Mouse (Mus musculus): ENCODE data around the gene Klk1b24. TPM values are rescaled to one million over a fixed set of nuclear protein-coding genes. Genes with fewer than 3 reads are reported as not detected.
"Not testable (repeated sequence)": the region's sequence is repeated elsewhere in the genome, so short reads cannot be mapped to it uniquely, and the experiment has no call there.

Gene Klk1b24
- not detected for total RNA-seq (2021)
- long read RNA-seq, experiment 1, result 0 reads
- long read RNA-seq, experiment 2, result 0 reads

DNA sequence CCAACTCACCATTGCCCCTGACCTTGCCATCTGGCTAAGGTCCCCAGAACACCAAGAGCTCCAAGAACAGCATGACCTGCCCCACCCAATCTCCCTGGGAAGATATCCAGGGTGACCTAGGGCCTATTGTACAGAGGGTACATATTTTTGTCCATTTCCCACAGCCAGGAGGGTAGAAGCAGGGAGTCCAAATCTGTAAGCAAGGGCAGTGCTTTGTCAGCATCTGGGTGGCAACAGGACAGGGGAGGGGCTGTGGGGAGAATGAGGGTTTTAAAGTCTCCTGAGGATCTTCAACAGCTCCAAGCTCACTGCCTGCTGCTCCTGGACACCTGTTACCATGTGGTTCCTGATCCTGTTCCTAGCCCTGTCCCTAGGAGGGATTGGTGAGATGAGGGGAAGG is at the start of gene Klk1b24:
Klk1b24 (plus strand) TSS at position 301 of the 400 bp plus-strand sequence.
- not testable (repeated sequence) for DNase-seq

GRCm38 (mm10) chr7:44179299-44180045 is 8.6 kb upstream of the Klk1b24 start:
- no peak for DNase-seq

DNA sequence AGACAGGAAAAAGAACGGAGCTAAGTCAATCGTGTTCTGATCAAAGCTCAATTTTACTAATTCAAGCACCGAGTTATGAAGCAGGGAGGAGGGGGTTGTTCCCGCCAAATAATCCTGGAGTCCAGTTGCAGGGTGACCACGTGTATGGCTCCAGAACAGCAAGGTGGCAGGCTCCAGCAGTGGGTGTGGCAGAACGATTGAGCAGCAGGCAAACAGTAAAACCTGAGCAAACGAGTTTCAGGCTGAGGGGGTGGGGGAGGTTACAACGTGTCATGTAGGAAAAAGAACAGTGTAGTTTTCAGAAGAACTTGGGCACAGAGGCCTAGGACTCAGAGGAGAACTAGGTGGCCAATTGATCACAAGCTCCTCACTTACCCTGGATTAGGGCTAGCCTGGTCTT is 1.5 kb upstream of the Klk1b24 start:
- DNase-seq, result not testable (repeated sequence)

DNA sequence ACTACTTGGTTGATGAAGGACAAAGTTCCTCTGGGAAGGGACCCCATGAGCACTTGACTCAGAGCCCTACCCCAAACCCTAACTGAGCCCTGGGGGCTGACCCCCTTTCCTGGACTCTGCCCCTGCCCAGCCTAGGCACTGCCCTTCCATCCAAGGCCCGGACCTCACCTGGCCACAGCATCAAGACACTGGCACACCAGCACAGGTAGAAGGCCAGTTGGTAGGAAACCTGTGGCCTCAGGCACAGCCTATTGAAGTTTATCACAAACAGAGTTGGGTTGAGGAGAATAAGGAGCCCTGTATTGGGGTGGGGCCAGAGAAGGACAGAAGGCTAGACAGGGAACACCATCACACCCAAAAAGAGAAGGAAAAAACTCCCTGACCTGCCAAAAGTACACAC is 5.4 kb downstream of the Klk1b24 start:
- DNase-seq, result not testable (repeated sequence)

- DNase-seq, result no peak
These were observed 9.9 kb downstream of the Klk1b24 start, which contains the start of gene Klk1b3 for GRCm38 (mm10) chr7:44197891-44198290. Gene Klk1b3 (plus strand): TSS chr7:44198191.

- not testable (repeated sequence) for DNase-seq
These were observed 19.1 kb downstream of the Klk1b24 start, which contains the start of gene Klk1b4 for GRCm38 (mm10) chr7:44207135-44207534. Gene Klk1b4 (plus strand): TSS chr7:44207435.

GRCm38 (mm10) chr7:44208307-44208706 is 20.3 kb downstream of the Klk1b24 start:
- DNase-seq, result no peak

GRCm38 (mm10) chr7:44215645-44216044 is 27.6 kb downstream of the Klk1b24 start, which contains the start of gene Klk1b5:
Gene Klk1b5 (plus strand): TSS chr7:44215945.
- DNase-seq, result no peak

GRCm38 (mm10) chr7:44221601-44222000 is 33.6 kb downstream of the Klk1b24 start:
- DNase-seq, result not testable (repeated sequence)

GRCm38 (mm10) chr7:44222335-44222734 is 34.3 kb downstream of the Klk1b24 start:
- not testable (repeated sequence) for DNase-seq

GRCm38 (mm10) chr7:44225076-44225475 is 37.0 kb downstream of the Klk1b24 start, which contains the start of gene Klk1:
Gene Klk1 (plus strand): TSS chr7:44225360.
- DNase-seq, result no peak

GRCm38 (mm10) chr7:44235909-44236308 is 47.9 kb downstream of the Klk1b24 start, which contains the start of gene Gm36864:
Gene Gm36864 (plus strand): TSS chr7:44236177.
- DNase-seq, result no peak

GRCm38 (mm10) chr7:44239913-44240312 is 51.9 kb downstream of the Klk1b24 start:
- no peak for DNase-seq

GRCm38 (mm10) chr7:44240712-44241111 is 52.7 kb downstream of the Klk1b24 start:
- DNase-seq, result no peak

DNA sequence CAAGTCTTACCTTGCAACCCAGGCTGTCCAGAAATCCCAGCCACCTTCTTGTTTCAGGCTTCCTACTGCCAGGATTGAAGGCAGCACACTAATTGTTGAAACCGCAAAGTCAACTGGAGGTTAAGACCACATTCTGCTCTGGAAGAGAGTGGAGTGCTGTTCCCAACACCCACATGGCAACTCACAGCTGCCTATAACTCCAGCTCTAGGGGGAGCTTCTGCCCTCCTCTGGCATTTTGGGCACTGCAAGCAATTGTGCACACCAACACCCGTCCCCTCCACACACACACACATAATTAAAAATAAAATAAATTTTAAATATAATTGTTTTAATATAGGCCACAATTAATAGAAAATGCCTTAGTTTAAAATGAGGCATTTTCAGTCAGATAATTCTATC is 53.1 kb downstream of the Klk1b24 start:
- no peak for DNase-seq

Other genes with a start within 250 kb of the Klk1b24 start
- gene Klk1b8, start 237.6 kb upstream of the Klk1b24 start, total RNA-seq (2021), result not detected
- gene Klk1b1, start 221.5 kb upstream of the Klk1b24 start, total RNA-seq (2021), result not detected
- not detected for gene Klk1b9, start 212.2 kb upstream of the Klk1b24 start, total RNA-seq (2021)
- not detected for gene Klk1b11, start 192.4 kb upstream of the Klk1b24 start, total RNA-seq (2021)
- not detected for gene Klk1b26, start 176.1 kb upstream of the Klk1b24 start, total RNA-seq (2021)
- not detected for gene Klk1b27, start 135.9 kb upstream of the Klk1b24 start, total RNA-seq (2021)
- gene Klk1b21, start 85.9 kb upstream of the Klk1b24 start, total RNA-seq (2021), result not detected
- gene Klk1b22, start 75.6 kb upstream of the Klk1b24 start, total RNA-seq (2021), result not detected
- gene Klk1b16, start 51.5 kb upstream of the Klk1b24 start, total RNA-seq (2021), result not detected
- gene Klk1b3, start 10.0 kb downstream of the Klk1b24 start, total RNA-seq (2021), result not detected
- not detected for gene Klk1b4, start 19.2 kb downstream of the Klk1b24 start, total RNA-seq (2021)
- gene Klk1b5, start 27.7 kb downstream of the Klk1b24 start, total RNA-seq (2021), result not detected
- not detected for gene Klk1, start 37.1 kb downstream of the Klk1b24 start, total RNA-seq (2021)
- not detected for gene Gm36864, start 47.9 kb downstream of the Klk1b24 start, total RNA-seq (2021)
- gene 1700028J19Rik, start 58.5 kb downstream of the Klk1b24 start, total RNA-seq (2021), result under 1 TPM; 0.43 to 0.63 TPM
- gene 2410002F23Rik, start 58.5 kb downstream of the Klk1b24 start, total RNA-seq (2021), result 100 to 1,000 TPM in 1 of 2 experiments, 10 to 100 TPM in 1; 99.6 to 120 TPM
- gene Acp4, start 69.1 kb downstream of the Klk1b24 start, total RNA-seq (2021), result not detected
- not detected for gene Gm15517, start 73.2 kb downstream of the Klk1b24 start, total RNA-seq (2021)
- gene Clec11a, start 118.7 kb downstream of the Klk1b24 start, total RNA-seq (2021), result 1 to 10 TPM; 4.1 TPM
- gene Shank1, start 122.0 kb downstream of the Klk1b24 start, total RNA-seq (2021), result 1 to 10 TPM; 5.2 to 6.7 TPM
- gene Syt3, start 195.9 kb downstream of the Klk1b24 start, total RNA-seq (2021), result 1 to 10 TPM; 3.0 to 4.7 TPM
- gene 1700008O03Rik, start 197.6 kb downstream of the Klk1b24 start, total RNA-seq (2021), result under 1 TPM; 0.63 to 0.99 TPM
- 1 to 10 TPM; 3.9 to 4.9 TPM for gene Lrrc4b, start 240.8 kb downstream of the Klk1b24 start, total RNA-seq (2021)